Mouse (Mus musculus) liver, embryonic 11.5 days (tissue): Measurements from ENCODE around the gene G0s2. TPM values are rescaled to one million over a fixed set of nuclear protein-coding genes. Genes with fewer than 3 reads are reported as not detected.

ENCODE experiments used
- ATAC-seq: fragments of 200-750 bp; cut with Nextera tagmentation; replicated peaks from 2 replicates; pipeline ENCODE4 v1.8.0; 2017; ENCODE audit warnings: moderate number of reproducible peaks, mild to moderate bottlenecking, moderate TSS enrichment, moderate library complexity; ENCODE audit not compliant: low FRiP score
- DNase-seq: peaks from one replicate; pipeline ENCODE4 v3.0.0-alpha.2; 2017; ENCODE audit warnings: low spot score
- H3K27ac ChIP-seq: fragments of 300-500 bp; sonication (generic); 2 replicates; pipeline ENCODE4 v1.5.1; 2014; ENCODE audit warnings: mild to moderate bottlenecking, low read depth, low read length, control low read depth
- H3K27me3 ChIP-seq: fragments of 300-500 bp; sonication (generic); replicated peaks from 2 replicates; pipeline ENCODE4 v1.6.1; 2014; ENCODE audit warnings: low read length, mixed read lengths; ENCODE audit not compliant: control insufficient read depth, insufficient read depth
- H3K36me3 ChIP-seq: fragments of 300-500 bp; sonication (generic); 2 replicates; pipeline ENCODE4 v1.6.1; 2014; ENCODE audit warnings: mild to moderate bottlenecking, low read length, moderate library complexity, mixed read lengths; ENCODE audit not compliant: control insufficient read depth, insufficient read depth
- H3K4me1 ChIP-seq: fragments of 300-500 bp; sonication (generic); replicated peaks from 2 replicates; pipeline ENCODE4 v1.6.1; 2014; ENCODE audit warnings: low read length, mixed read lengths; ENCODE audit not compliant: control insufficient read depth, insufficient read depth
- H3K4me2 ChIP-seq: fragments of 300-500 bp; sonication (generic); 2 replicates; pipeline ENCODE4 v1.6.1; 2014; ENCODE audit warnings: mild to moderate bottlenecking, control low read depth, moderate library complexity
- H3K4me3 ChIP-seq: fragments of 300-500 bp; sonication (generic); 2 replicates; pipeline ENCODE4 v1.5.1; 2014; ENCODE audit warnings: low read depth, low read length, control low read depth
- H3K9ac ChIP-seq: fragments of 300-500 bp; sonication (generic); 2 replicates; pipeline ENCODE4 v1.6.1; 2014; ENCODE audit warnings: low read depth, low read length, control low read depth
- H3K9me3 ChIP-seq: fragments of 300-500 bp; sonication (generic); 2 replicates; pipeline ENCODE4 v1.6.1; 2016; ENCODE audit warnings: low read length, inconsistent platforms, mixed read lengths; ENCODE audit not compliant: control insufficient read depth
- WGBS: fragments of 180-500 bp; shearing (Covaris S2); extraction: QIAGEN DNeasy Blood & Tissue Kit; methylation state at CpG from one replicate; pipeline ENCODE4 v1.1.7; 2014; 5-methylcytosine and 5-hydroxymethylcytosine counted together
- polyA plus RNA-seq: library from polyadenylated mRNA; unstranded; fragments of >200 nt; fragmentation: Nextera tagmentation; extraction: Ambion mirVana; gene quantifications from 2 replicates; pipeline ENCODE4 v1.2.1, GENCODE M21; 2014

Gene G0s2
- polyA plus RNA-seq, 1 experiment from 2014 or later = 33.3 TPM

- Histone ChIP-seq H3K4me1 (no peaks in the 10 kb centered on the region), H3K9me3 (no peaks in the 10 kb centered on the region), H3K27me3 (no peaks in the 10 kb centered on the region), H3K36me3 (no peaks in the 10 kb centered on the region), H3K4me3 (no peak overlapping the region), H3K9ac (no peak overlapping the region), H3K4me2 (no peak overlapping the region), H3K27ac (no peak overlapping the region)
- WGBS = 78% methylated on average over 2 of the region's 2 CpGs
- ATAC-seq (no peak), DNase-seq (no peak)
Observed at GRCm38 (mm10) chr1:193281344-193281743, 8.3 kb upstream of the G0s2 start.

GRCm38 (mm10) chr1:193279492-193279891 is 6.5 kb upstream of the G0s2 start:
- H3K4me1 ChIP-seq = no peaks in the 10 kb centered on the region
- DNase-seq (no peak), ATAC-seq (no peak)
- WGBS = 65% methylated on average over 4 of the region's 4 CpGs
- no peaks in the 10 kb centered on the region for H3K27me3 ChIP-seq
- no peak overlapping the region for H3K4me2 ChIP-seq
- H3K4me3 ChIP-seq = no peak overlapping the region
- H3K9ac ChIP-seq = no peak overlapping the region
- H3K36me3 ChIP-seq = no peaks in the 10 kb centered on the region
- H3K27ac ChIP-seq = no peak overlapping the region
- H3K9me3 ChIP-seq = no peaks in the 10 kb centered on the region

GRCm38 (mm10) chr1:193278414-193279045 is 5.5 kb upstream of the G0s2 start:
- Histone ChIP-seq H3K9ac (no peak overlapping the region), H3K9me3 (no peaks in the 10 kb centered on the region), H3K4me1 (no peaks in the 10 kb centered on the region), H3K27me3 (no peaks in the 10 kb centered on the region), H3K27ac (no peak overlapping the region), H3K4me3 (no peak overlapping the region), H3K36me3 (no peaks in the 10 kb centered on the region), H3K4me2 (no peak overlapping the region)
- WGBS = 52% methylated on average over 6 of the region's 6 CpGs
- ATAC-seq = no peak
- no peak for DNase-seq

GRCm38 (mm10) chr1:193274407-193275071 is 1.5 kb upstream of the G0s2 start:
- Histone ChIP-seq H3K27me3 (no peaks in the 10 kb centered on the region), H3K4me3 (no peak overlapping the region), H3K36me3 (no peaks in the 10 kb centered on the region), H3K9ac (no peak overlapping the region), H3K4me1 (peaks cover 9% of the 10 kb centered on the region; the same call in 1 of the 2 replicates), H3K4me2 (no peak overlapping the region), H3K9me3 (no peaks in the 10 kb centered on the region), H3K27ac (no peak overlapping the region)
- WGBS = 71% methylated on average over 8 of the region's 8 CpGs
- DNase-seq (no peak), ATAC-seq (0 out of 2 replicates have a peak, but pooled peaks have one; percentile 8)

- Histone ChIP-seq H3K36me3 (no peaks in the 10 kb centered on the region), H3K4me3 (peak overlapping the region; percentile 51), H3K4me2 (peak overlapping the region; percentile 70), H3K9me3 (no peaks in the 10 kb centered on the region), H3K27ac (peak overlapping the region; percentile 77), H3K9ac (peak overlapping the region; percentile 66), H3K4me1 (peaks cover 9% of the 10 kb centered on the region; the same call in 1 of the 2 replicates), H3K27me3 (no peaks in the 10 kb centered on the region)
- DNase-seq (peak; percentile 49), ATAC-seq (peak; percentile 24)
- 30% methylated on average over 24 of the region's 24 CpGs for WGBS
Observed at GRCm38 (mm10) chr1:193272137-193272915, 691 bp downstream of the G0s2 start.

- DNase-seq (no peak), ATAC-seq (no peak)
- Histone ChIP-seq H3K9ac (no peak overlapping the region), H3K9me3 (no peaks in the 10 kb centered on the region), H3K4me1 (peaks cover 9% of the 10 kb centered on the region; the same call in 1 of the 2 replicates), H3K4me2 (peak overlapping the region; percentile 70), H3K27ac (no peak overlapping the region), H3K4me3 (peak overlapping the region; percentile 51; the same call in 1 of the 2 replicates), H3K27me3 (no peaks in the 10 kb centered on the region), H3K36me3 (no peaks in the 10 kb centered on the region)
- WGBS = 32% methylated on average over 6 of the region's 6 CpGs
Observed at GRCm38 (mm10) chr1:193270965-193271763, 1.9 kb downstream of the G0s2 start.

- H3K9ac ChIP-seq = no peak overlapping the region
- H3K4me2 ChIP-seq = no peak overlapping the region
- no peaks in the 10 kb centered on the region for H3K27me3 ChIP-seq
- no peaks in the 10 kb centered on the region for H3K4me1 ChIP-seq
- H3K36me3 ChIP-seq = no peaks in the 10 kb centered on the region
- H3K9me3 ChIP-seq = no peaks in the 10 kb centered on the region
- no peak overlapping the region for H3K4me3 ChIP-seq
- no peak overlapping the region for H3K27ac ChIP-seq
- ATAC-seq (no peak), DNase-seq (no peak)
Observed at GRCm38 (mm10) chr1:193265734-193266133, 7.3 kb downstream of the G0s2 start.

GRCm38 (mm10) chr1:193263955-193264598 is 8.9 kb downstream of the G0s2 start, which contains the start of gene Hsd11b1:
Hsd11b1 (minus strand) TSS chr1:193264075.
- Histone ChIP-seq H3K9me3 (no peaks in the 10 kb centered on the region), H3K9ac (no peak within 1 kb of the TSS), H3K27me3 (no peaks in the 10 kb centered on the region), H3K27ac (no peak within 1 kb of the TSS), H3K4me2 (no peak within 1 kb of the TSS), H3K4me1 (no peaks in the 10 kb centered on the region), H3K36me3 (no peaks in the 10 kb centered on the region), H3K4me3 (no peak within 1 kb of the TSS)
- WGBS = 58% methylated on average over 5 of the region's 5 CpGs
- ATAC-seq (no peak; the same call in 1 of the 2 replicates), DNase-seq (no peak)
